Mouse (Mus musculus): ENCODE measurements around the gene Fst. TPM values are rescaled to one million over a fixed set of nuclear protein-coding genes. Genes with fewer than 3 reads are reported as not detected.

The Fst gene
- polyA plus RNA-seq, 1 experiment from 2014 or later, result 7.0 TPM

- peak overlapping the region; percentile 72 for H3K9ac ChIP-seq
- under 1% methylated on average over 51 of the region's 56 CpGs for WGBS
- H3K27ac ChIP-seq, result 0 out of 2 replicates have a peak overlapping the region, but pooled peaks have one; percentile 5
- H3K4me1 ChIP-seq (replicated peaks), result peaks cover 45% of the 10 kb centered on the region
- H3K36me3 ChIP-seq, result no peaks in the 10 kb centered on the region
- peak overlapping the region; percentile 58 for H3K4me3 ChIP-seq
- H3K4me2 ChIP-seq, result peak overlapping the region; percentile 98
- H3K9me3 ChIP-seq, result no peaks in the 10 kb centered on the region
- peak; percentile 73 for ATAC-seq (ENCODE audit: low FRiP score)
- H3K27me3 ChIP-seq, result peaks cover 53% of the 10 kb centered on the region
Observed at GRCm38 (mm10) chr13:114458291-114458885, 363 bp downstream of the Fst start.

- H3K9ac ChIP-seq, result peak overlapping the region; percentile 44
- peaks cover 53% of the 10 kb centered on the region for H3K27me3 ChIP-seq
- H3K9me3 ChIP-seq, result no peaks in the 10 kb centered on the region
- H3K36me3 ChIP-seq, result no peaks in the 10 kb centered on the region
- under 1% methylated on average over 15 of the region's 15 CpGs for WGBS
- peak overlapping the region; percentile 58 for H3K4me3 ChIP-seq
- peak overlapping the region; percentile 98 for H3K4me2 ChIP-seq
- no peak for ATAC-seq (ENCODE audit: low FRiP score)
- peaks cover 45% of the 10 kb centered on the region for H3K4me1 ChIP-seq (replicated peaks)
- H3K27ac ChIP-seq, result no peak overlapping the region
Observed at GRCm38 (mm10) chr13:114457567-114458120, 1.1 kb downstream of the Fst start.

- peak overlapping the region; percentile 98 for H3K4me2 ChIP-seq
- WGBS, result under 1% methylated on average over 44 of the region's 44 CpGs
- peaks cover 45% of the 10 kb centered on the region for H3K4me1 ChIP-seq (replicated peaks)
- peaks cover 53% of the 10 kb centered on the region for H3K27me3 ChIP-seq
- no peak overlapping the region for H3K27ac ChIP-seq
- ATAC-seq (ENCODE audit: low FRiP score), result no peak
- no peaks in the 10 kb centered on the region for H3K9me3 ChIP-seq
- H3K4me3 ChIP-seq, result peak overlapping the region; percentile 58
- peak overlapping the region; percentile 44 for H3K9ac ChIP-seq
- no peaks in the 10 kb centered on the region for H3K36me3 ChIP-seq
Observed at GRCm38 (mm10) chr13:114456766-114457566, 1.8 kb downstream of the Fst start.

GRCm38 (mm10) chr13:114456224-114456623, 2.5 kb downstream of the Fst start:
- Histone ChIP-seq H3K4me1 (replicated peaks) (peaks cover 45% of the 10 kb centered on the region), H3K27ac (no peak overlapping the region), H3K4me3 (peak overlapping the region; percentile 58), H3K9ac (peak overlapping the region; percentile 51; the same call in 1 of the 2 replicates), H3K9me3 (no peaks in the 10 kb centered on the region), H3K36me3 (no peaks in the 10 kb centered on the region), H3K4me2 (peak overlapping the region; percentile 98), H3K27me3 (peaks cover 50% of the 10 kb centered on the region)
- ATAC-seq (ENCODE audit: low FRiP score), result 0 out of 2 replicates have a peak, but pooled peaks have one; percentile 4
- WGBS, result 2% methylated on average over 14 of the region's 14 CpGs

- H3K9ac ChIP-seq, result peak overlapping the region; percentile 51
- no peaks in the 10 kb centered on the region for H3K36me3 ChIP-seq
- H3K27me3 ChIP-seq, result peaks cover 50% of the 10 kb centered on the region
- no peak for ATAC-seq (ENCODE audit: low FRiP score)
- peak overlapping the region; percentile 98 for H3K4me2 ChIP-seq
- no peak overlapping the region for H3K27ac ChIP-seq
- 40% methylated on average over 13 of the region's 13 CpGs for WGBS
- H3K9me3 ChIP-seq, result no peaks in the 10 kb centered on the region
- peaks cover 45% of the 10 kb centered on the region for H3K4me1 ChIP-seq (replicated peaks)
- H3K4me3 ChIP-seq, result peak overlapping the region; percentile 58; the same call in 1 of the 2 replicates
Observed at GRCm38 (mm10) chr13:114455788-114456187, 3.0 kb downstream of the Fst start.

GRCm38 (mm10) chr13:114447213-114447612, 11.5 kb downstream of the Fst start:
- Histone ChIP-seq H3K4me2 (no peak overlapping the region), H3K27ac (no peak overlapping the region), H3K9ac (no peak overlapping the region), H3K4me1 (replicated peaks) (no peaks in the 10 kb centered on the region), H3K9me3 (no peaks in the 10 kb centered on the region), H3K4me3 (no peak overlapping the region), H3K27me3 (no peaks in the 10 kb centered on the region), H3K36me3 (no peaks in the 10 kb centered on the region)
- WGBS, result 85% methylated on average over 2 of the region's 2 CpGs
- ATAC-seq (ENCODE audit: low FRiP score), result no peak

GRCm38 (mm10) chr13:114432491-114432890, 26.3 kb downstream of the Fst start:
- H3K4me3 ChIP-seq, result no peak overlapping the region
- H3K36me3 ChIP-seq, result no peaks in the 10 kb centered on the region
- H3K4me1 ChIP-seq (replicated peaks), result no peaks in the 10 kb centered on the region
- no peak overlapping the region for H3K4me2 ChIP-seq
- no peaks in the 10 kb centered on the region for H3K9me3 ChIP-seq
- no peaks in the 10 kb centered on the region for H3K27me3 ChIP-seq
- H3K9ac ChIP-seq, result no peak overlapping the region
- H3K27ac ChIP-seq, result no peak overlapping the region
- 82% methylated on average over 5 of the region's 5 CpGs for WGBS
- ATAC-seq (ENCODE audit: low FRiP score), result no peak

- no peaks in the 10 kb centered on the region for H3K27me3 ChIP-seq
- no peak overlapping the region for H3K27ac ChIP-seq
- H3K9me3 ChIP-seq, result no peaks in the 10 kb centered on the region
- ATAC-seq (ENCODE audit: low FRiP score), result no peak
- H3K36me3 ChIP-seq, result no peaks in the 10 kb centered on the region
- WGBS, result 92% methylated on average over 5 of the region's 5 CpGs
- no peak overlapping the region for H3K4me2 ChIP-seq
- H3K4me1 ChIP-seq (replicated peaks), result no peaks in the 10 kb centered on the region
- H3K4me3 ChIP-seq, result no peak overlapping the region
- H3K9ac ChIP-seq, result no peak overlapping the region
Observed at GRCm38 (mm10) chr13:114425230-114425629, 33.5 kb downstream of the Fst start.

- 94% methylated on average over 8 of the region's 8 CpGs for WGBS
- ATAC-seq (ENCODE audit: low FRiP score), result no peak
- no peaks in the 10 kb centered on the region for H3K27me3 ChIP-seq
Observed at GRCm38 (mm10) chr13:114420235-114420634, 38.5 kb downstream of the Fst start.

GRCm38 (mm10) chr13:114419364-114419763, 39.4 kb downstream of the Fst start:
- WGBS, result 70% methylated on average over 3 of the region's 3 CpGs

More at GRCm38 (mm10) chr13:114420235-114420634, 38.5 kb downstream of the Fst start:
- H3K4me2 ChIP-seq, result no peak overlapping the region
- H3K9ac ChIP-seq, result no peak overlapping the region
- H3K27ac ChIP-seq, result no peak overlapping the region
- no peaks in the 10 kb centered on the region for H3K4me1 ChIP-seq (replicated peaks)
- H3K36me3 ChIP-seq, result no peaks in the 10 kb centered on the region
- H3K4me3 ChIP-seq, result no peak overlapping the region
- H3K9me3 ChIP-seq, result no peaks in the 10 kb centered on the region

GRCm38 (mm10) chr13:114412326-114412725, 46.4 kb downstream of the Fst start:
- H3K4me3 ChIP-seq, result no peak overlapping the region
- H3K27me3 ChIP-seq, result no peaks in the 10 kb centered on the region
- no peak overlapping the region for H3K27ac ChIP-seq
- H3K4me1 ChIP-seq (replicated peaks), result no peaks in the 10 kb centered on the region
- no peaks in the 10 kb centered on the region for H3K9me3 ChIP-seq
- ATAC-seq (ENCODE audit: low FRiP score), result no peak
- H3K36me3 ChIP-seq, result no peaks in the 10 kb centered on the region
- H3K9ac ChIP-seq, result no peak overlapping the region
- H3K4me2 ChIP-seq, result no peak overlapping the region

More at GRCm38 (mm10) chr13:114419364-114419763, 39.4 kb downstream of the Fst start:
- no peak overlapping the region for H3K4me2 ChIP-seq
- H3K9ac ChIP-seq, result no peak overlapping the region
- no peaks in the 10 kb centered on the region for H3K9me3 ChIP-seq
- no peaks in the 10 kb centered on the region for H3K4me1 ChIP-seq (replicated peaks)
- no peak overlapping the region for H3K4me3 ChIP-seq
- no peaks in the 10 kb centered on the region for H3K36me3 ChIP-seq
- H3K27me3 ChIP-seq, result no peaks in the 10 kb centered on the region
- H3K27ac ChIP-seq, result no peak overlapping the region
- ATAC-seq (ENCODE audit: low FRiP score), result no peak

- H3K4me1 ChIP-seq (replicated peaks), result 0 out of 2 replicates have a peak, but pooled peaks cover 4% of the 10 kb centered on the region
- H3K4me3 ChIP-seq, result no peak overlapping the region
- no peaks in the 10 kb centered on the region for H3K27me3 ChIP-seq
- H3K4me2 ChIP-seq, result no peak overlapping the region
- H3K36me3 ChIP-seq, result no peaks in the 10 kb centered on the region
- no peaks in the 10 kb centered on the region for H3K9me3 ChIP-seq
- no peak for ATAC-seq (ENCODE audit: low FRiP score)
- no peak overlapping the region for H3K27ac ChIP-seq
- H3K9ac ChIP-seq, result no peak overlapping the region
- WGBS, result 1% methylated on average over 5 of the region's 5 CpGs
Observed at GRCm38 (mm10) chr13:114406866-114407265, 51.9 kb downstream of the Fst start.
